Mouse (Mus musculus) lung, adult 18-20 months (tissue): ENCODE results near the gene Ccdc173.

ENCODE experiments used
- DNase-seq, 2 experiments: peaks; one replicate each; pipeline ENCODE4 v3.0.0; 2022; ENCODE audit warnings: mixed read lengths in 2 of 2

Gene Ccdc173

DNA sequence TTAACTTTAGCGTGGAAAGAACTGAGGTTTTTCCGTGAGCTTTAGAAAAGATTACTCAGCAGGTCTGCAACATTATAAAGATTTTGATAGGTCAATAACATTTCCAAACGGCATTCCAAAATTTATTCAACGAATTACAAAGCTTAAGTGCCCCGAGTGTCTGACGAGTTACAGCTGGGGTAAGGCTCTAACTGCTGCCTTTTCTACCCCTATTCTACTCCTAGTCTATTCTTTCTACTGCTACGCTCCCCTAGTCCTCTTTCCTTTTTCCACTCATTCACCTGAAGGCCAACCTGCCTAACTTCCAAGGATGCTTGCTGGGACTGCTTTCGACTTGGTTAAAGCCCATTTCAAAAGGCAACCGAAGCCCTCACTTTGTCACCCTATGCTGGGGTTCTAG lies 401 bp downstream of the Ccdc173 start:
- DNase-seq = no peak

GRCm38 (mm10) chr2:69778836-69779177 lies 10.6 kb downstream of the Ccdc173 start:
- DNase-seq = peak in 1 of 2 experiments; percentile 10

- DNase-seq = no peak
Measured at GRCm38 (mm10) chr2:69777985-69778835, 11.2 kb downstream of the Ccdc173 start.

DNA sequence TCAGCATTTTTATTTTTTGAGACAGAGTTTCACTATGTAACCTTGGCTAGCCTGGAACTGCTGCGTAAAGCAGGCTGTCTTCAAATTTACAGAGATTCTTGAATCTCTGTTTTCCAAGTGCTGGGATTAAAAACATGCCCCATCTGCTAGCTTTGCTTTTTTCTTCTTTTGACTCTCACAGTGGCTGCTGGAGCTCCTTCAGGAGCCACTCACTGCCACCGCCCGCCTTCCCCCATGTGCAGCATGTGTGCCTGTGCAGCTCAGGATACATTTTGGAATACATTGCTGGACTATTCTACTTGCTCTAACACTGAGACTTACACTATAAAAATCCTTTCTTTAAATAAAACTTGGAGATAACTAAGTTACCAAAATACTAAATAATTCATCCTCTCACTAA lies 16.0 kb downstream of the Ccdc173 start:
- DNase-seq = no peak

- DNase-seq = no peak
Measured at GRCm38 (mm10) chr2:69764716-69765115, 24.7 kb downstream of the Ccdc173 start.

DNA sequence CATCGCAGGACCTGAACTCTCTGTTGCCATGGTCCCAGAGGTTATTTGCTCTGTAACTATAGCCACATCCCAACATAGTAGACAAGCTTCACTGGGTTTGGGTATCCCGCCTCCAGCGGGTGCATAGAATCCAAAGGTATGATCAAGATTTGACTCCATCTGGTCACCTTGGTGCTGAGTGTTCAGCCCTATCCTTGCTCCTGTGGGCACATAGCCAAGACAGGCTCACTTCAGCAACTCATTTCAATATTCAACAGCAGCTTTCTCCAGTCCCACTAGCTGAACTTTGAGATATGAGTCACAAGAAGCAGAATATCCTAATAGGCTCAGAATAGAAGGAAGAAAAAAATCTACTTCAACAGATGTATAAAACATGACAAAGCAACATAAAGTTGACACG lies 26.0 kb downstream of the Ccdc173 start:
- DNase-seq = no peak

DNA sequence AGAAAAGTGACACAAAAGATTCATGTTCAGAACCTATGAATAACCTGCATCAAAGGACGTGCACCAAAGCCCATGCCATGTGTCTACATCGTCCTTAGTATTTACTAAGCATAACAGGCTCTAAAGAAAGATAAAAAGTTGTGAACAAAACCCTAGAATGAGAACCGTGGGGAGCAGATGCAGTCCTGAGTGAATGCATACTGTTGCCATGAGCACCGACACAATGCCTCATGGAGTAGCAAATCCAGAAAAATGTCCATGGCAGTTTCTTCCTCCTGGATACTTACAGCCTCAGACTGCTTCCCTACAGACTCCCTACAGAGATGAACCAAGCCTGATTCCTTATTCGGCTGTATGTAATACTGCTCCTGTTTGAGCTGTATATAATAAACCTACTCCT lies 28.4 kb downstream of the Ccdc173 start:
- no peak for DNase-seq

GRCm38 (mm10) chr2:69745091-69745490 lies 44.3 kb downstream of the Ccdc173 start:
- DNase-seq = no peak

- DNase-seq = no peak
Measured at GRCm38 (mm10) chr2:69723519-69723825, 65.9 kb downstream of the Ccdc173 start.

- peak; percentile 89 to 93 for DNase-seq
Measured at GRCm38 (mm10) chr2:69722650-69723518, 66.5 kb downstream of the Ccdc173 start.

DNA sequence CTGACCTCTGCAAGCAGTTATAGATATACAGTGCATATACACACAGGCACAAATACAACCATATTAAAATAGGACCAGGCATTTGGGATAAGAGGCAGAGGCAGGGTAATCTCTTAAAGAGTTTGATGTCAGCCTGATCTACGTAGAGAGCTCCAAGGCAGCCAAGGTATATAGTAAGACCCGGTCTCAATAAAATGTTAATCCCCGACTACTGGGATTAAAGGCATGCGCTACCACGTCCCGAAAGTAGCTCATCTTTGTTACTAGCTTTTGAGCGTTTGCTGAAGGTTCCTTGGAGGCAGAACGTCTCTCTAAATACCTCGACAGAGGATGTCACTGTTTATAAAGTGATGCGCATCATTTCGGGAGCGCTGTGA lies 67.1 kb downstream of the Ccdc173 start, which contains the start of gene Ppig:
TSS of gene Ppig (plus strand) at position 273 of the 377 bp plus-strand sequence.
- DNase-seq = no peak

GRCm38 (mm10) chr2:69719121-69719520 lies 70.3 kb downstream of the Ccdc173 start:
- no peak for DNase-seq

GRCm38 (mm10) chr2:69716483-69716882 lies 72.9 kb downstream of the Ccdc173 start:
- no peak for DNase-seq

GRCm38 (mm10) chr2:69714126-69714525 lies 75.2 kb downstream of the Ccdc173 start:
- no peak for DNase-seq

- DNase-seq = no peak
Measured at GRCm38 (mm10) chr2:69713626-69714014, 75.8 kb downstream of the Ccdc173 start.

DNA sequence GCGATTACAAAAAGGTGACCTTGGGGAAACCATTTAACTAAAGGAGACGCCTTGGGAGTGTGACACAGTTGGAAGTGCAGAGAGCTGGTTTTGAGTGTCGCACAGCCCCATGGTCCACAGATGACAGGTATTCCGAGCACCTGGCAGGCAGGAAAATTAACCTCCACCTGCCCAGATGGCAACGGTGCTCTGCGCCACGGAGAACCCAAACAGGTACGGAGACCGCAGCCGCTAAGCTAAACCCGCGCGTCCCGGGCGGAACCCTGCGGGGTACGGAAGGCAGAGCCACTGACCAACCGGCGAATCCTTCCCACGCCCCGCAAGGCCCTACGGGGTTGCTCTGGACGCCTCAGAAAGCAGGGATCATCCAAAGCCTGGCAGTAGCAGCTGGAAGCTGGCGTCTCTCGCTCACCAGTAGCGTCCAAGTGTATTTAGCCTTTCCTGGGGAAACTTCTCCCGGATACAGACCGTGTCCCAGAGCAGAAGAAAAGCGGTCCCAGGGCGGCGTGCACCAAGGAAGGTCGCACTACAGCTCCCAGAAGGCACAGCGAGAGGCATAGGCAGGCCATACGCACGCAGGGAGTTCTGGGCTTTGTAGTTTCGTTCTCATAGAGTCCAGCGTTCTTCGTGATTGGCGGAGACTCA lies 76.3 kb downstream of the Ccdc173 start, which contains the start of gene Fastkd1:
TSS of gene Fastkd1 (minus strand) at position 536 of the 645 bp plus-strand sequence.
- DNase-seq = peak; percentile 89 to 92

DNA sequence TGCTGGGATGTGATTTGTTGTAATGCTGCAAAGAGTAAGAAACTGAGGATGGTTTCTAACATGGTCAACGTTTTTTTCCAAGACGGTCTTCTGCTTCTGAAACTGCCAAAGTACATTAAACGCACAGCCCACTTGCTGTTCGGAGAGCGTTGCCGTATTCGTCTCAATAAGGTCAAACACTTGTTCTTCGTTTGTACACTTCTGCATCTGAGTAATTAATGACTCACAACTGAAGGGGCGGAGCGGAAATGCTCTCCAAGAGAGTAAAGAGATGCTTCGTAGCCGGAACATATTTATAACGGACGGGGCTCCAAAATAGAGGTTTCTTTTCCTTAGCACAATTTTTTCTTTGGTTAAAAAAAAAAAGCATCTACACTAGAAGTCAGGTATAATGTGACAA lies 77.2 kb downstream of the Ccdc173 start:
- peak in 1 of 2 experiments; percentile 7 for DNase-seq
